Mouse (Mus musculus) ZHBTc4 (cell line): Measurements from ENCODE around the gene Artn.

ENCODE experiments used
- DNase-seq: peaks from one replicate; pipeline ENCODE4 v3.0.0-alpha.2; 2011; ENCODE audit warnings: low read depth, low spot score

Gene Artn

DNA sequence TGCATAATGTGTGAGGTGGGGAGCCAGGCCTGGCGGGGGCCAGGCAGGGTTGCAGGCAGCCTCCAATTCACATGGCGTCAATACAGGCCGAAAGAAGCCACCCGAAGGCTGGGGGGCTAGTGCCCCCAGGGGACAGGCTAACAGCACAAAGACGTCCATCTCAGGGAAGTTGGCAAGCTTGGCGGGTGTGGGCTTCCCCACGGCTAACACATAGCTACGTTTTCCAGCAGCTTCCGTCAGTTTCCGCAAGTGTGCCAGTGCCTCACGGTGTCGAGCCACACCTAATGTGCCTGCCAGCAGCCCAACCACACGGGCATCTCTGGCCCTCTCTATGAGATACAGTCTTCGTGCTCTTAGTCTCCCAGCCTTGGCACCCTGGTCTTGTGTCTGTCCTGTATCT lies 39.5 kb downstream of the Artn start:
- no peak for DNase-seq

DNA sequence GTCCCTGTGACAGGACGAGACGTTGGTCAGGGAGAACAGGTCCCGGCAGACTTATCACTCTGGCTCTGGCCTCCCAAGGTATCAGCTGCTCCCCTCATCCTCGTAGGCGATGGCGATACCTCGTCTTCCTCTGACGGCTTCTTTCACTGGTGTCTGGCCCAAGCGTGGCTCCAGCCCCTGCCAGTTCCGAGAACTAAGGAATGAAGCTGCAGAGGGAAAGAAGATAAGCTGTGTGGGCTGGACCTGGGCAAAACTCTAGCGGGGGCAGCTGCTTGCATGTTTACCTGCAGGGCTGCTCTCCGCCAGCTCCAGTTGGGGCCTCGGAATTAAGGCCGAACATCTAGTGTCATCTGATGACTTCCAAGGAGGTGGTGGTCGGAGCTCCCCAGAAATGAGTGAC lies 40.1 kb downstream of the Artn start:
- no peak for DNase-seq

DNA sequence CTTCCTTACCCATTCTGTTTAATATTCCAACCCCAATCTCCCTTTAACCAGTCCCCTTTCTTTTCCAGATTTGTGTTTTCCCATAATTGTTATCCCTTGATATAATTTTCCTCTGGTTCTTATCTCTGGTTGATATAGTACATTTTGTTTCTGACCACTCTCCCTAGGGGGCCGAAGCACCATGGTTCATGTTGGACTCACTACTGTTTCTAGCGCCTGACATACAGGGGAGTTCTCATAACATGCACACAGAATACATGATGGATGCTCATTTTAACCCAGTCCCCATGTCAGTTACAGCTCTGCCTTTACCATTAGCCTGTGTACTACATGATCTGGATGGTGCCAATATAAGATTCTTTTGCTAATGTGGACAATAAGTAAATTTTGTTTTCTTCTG lies 41.6 kb downstream of the Artn start:
- no peak for DNase-seq

DNA sequence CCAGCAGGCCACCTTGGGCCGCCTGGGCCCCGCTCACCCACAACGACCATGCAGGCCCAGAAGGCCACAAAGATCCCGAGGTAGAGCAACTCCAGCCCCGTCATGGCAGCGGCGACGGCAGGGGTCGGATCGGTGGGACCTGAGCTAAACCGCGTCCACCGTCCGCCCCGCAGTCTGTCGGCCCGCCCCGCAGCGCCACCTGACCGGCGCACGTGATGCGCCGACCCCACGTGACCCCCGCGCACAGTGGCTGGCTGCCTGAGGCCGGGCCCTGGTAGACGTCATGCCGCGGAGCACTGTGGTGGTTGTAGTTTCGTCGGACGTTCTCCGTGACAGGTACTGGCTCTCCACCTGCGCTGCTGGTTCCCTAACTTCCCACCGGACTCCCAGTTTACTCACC lies 42.4 kb downstream of the Artn start, which contains the start of gene Atp6v0b:
Gene Atp6v0b, minus strand, starts transcription at position 201 of the 400 bp plus-strand sequence.
- peak; percentile 97 for DNase-seq

DNA sequence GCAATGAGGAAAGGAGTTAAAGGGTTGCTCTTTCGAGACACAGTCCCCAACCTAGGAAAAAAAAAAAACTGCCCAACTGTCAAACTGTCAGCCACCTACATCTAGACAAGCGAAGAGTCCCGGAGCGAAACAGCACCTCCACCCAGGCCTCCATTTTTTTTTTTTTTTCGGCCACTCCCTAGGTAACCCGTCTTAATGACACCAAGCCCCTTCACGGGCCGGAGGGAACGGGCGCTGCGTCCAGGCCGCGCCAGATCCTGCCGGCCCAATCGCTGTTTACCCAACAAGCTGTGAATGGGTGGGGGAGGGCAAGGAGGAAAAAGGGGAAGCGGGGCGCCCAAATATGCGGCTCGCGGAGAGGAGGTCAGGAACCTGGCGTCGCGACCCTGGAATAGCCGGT lies 42.9 kb downstream of the Artn start:
- DNase-seq = peak; percentile 61

DNA sequence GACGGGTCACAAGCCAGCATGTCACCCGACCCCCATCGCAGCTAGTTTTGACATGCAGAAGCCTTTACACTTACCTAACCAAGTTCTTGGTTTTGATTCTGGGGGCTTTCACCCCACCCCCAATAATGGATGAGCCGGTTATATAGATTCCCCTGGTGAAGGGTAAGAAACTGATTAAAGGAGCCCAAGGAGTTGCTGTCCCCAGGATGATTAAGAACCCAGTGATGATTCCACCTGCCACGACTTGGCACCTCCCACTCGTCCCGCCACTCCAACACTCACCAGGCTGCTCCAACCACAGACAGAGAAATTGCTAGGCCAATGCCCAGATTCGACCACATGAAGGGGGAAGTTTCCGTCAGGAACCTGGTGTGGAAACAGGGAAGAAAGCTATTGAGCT lies 43.6 kb downstream of the Artn start:
- no peak for DNase-seq

DNA sequence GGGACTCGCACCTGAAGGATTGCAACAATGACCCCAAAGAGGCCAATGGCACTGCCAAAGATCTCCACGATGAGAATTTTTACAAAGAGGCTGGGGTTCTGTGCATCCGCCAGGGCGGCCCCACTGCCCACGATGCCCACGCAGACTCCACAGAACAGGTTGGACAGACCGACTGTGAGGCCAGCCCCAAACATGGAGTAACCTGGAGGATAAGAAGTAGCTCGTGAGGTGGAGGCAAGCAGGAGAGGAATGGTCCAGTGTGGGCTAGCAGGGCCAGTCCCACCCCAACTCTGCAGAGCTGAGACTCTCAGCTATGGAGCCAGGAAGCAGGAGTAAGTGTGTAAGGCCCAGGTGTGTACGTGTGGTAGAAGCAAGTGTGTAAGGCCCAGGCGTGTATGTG lies 44.5 kb downstream of the Artn start:
- no peak for DNase-seq

DNA sequence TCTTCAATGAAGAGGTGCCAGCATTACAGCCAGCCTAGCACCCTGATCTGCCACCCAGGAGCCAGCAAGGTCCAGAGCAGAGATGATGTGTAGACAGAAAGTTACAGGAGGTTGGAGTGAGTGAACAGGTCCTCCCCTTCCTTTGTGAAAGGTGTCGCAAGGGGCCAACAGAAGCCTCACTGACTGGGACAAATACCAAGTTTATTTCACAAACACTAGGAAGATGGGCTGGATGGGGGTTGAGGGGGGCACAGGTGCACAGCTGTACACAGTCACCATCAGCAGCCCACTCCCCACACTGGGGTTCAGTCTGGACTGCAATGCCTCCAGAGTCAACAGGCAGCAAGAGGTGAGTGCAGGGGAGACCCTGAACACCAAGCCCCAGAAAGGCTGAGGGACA lies 45.4 kb downstream of the Artn start:
- DNase-seq = no peak

DNA sequence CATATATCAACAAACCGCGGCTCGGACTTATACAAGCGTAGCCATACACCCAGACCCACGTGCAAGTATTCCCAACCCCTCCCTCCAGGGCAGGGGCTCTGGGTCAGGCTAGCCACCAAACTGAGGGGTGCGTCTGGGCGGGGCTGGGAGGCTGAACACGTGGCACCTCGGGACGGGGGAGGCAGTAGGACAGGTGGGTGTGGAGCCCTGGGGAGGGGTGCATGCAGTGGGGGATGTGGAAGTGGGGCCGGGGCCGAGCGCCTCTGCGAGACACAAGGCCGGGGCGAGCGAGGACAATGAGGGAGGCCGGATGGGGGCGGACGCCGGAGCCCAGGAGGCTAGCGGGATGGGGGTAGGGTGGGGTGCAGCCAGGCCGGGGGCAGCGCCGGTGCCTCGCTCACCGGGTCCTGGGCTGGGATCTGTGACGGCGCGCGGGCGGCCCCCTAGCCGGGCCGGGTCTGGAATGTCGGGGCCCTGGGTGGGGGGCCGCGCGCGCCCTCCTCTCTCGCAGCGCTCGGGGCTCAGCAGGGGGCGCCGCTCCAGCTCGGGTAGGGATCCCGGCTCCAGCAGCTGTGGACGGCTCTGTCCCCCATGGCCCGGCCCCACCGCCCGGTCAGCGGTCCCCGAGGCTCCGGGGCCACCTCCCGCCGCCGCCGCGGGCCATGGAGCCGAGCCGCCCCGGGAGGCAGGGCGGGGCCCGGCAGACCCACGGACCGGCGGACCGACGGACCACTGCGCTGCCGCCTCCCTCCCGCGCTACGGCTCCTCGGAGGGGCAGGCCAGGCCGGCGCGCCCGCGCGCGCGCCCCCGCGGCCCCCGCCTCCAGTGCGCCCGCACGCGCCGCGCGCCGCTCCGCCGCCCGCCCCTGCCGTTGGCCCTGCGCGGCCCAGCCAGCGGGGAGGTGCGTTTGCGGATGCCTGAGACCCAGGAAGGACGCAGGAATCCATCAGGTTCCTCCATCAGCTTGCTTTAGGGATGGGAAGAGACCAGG lies 46.6 kb downstream of the Artn start, which contains the start of gene B4galt2:
Gene B4galt2, minus strand, starts transcription at position 787 of the 991 bp plus-strand sequence.
- peak; percentile 51 for DNase-seq

DNA sequence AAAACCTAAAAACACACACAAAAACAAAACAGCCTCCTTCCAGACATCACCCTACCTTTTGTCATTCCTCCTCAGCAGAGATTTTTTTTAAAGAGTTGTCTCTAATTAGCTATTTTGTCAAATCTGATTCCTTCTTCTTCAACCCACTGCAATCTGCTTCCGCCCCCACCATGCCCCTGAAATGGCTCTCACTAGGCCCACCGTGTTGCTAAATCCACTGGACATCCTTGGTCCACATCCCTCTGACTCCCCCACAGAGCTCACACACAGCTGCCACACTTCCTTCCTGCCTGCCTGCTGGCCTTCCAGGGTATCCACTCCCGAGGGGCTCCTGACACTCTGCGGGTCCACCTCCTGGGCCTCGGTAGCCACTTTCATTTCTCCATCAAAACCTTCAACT lies 50.9 kb downstream of the Artn start:
- DNase-seq = no peak

DNA sequence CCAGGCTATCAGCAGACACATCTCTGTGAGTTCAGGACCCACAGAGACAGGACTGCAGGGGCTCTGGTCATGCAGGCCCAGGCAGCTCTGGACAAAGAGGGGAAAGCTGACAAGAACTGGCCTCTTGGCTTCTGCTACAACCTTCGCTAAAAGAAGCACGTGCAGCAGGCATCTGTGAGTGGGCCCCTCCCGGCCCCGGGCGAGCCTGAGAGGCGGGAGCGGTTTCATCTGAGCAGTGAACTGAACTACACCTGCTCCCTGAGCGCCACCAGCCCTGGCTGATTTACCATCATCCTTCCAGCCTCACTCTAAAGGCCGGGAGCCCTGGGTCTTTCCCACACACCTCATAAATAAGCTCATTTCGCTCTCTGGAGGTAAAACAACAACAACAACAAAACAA lies 51.3 kb downstream of the Artn start:
- DNase-seq = no peak
